Mouse (Mus musculus): ENCODE results near the gene Pax9. TPM values are rescaled to one million over a fixed set of nuclear protein-coding genes. Genes with fewer than 3 reads are reported as not detected.

The Pax9 gene
- under 1 TPM in 3 of 4 experiments, not detected in 1; 0.05 to 0.25 (median 0.11) TPM for total RNA-seq (2022)

GRCm38 (mm10) chr12:56691427-56692079 lies at the start of gene Pax9:
TSS of gene Pax9 (plus strand) at chr12:56691767.
- no peak for DNase-seq (ENCODE audit: low spot score)

DNA sequence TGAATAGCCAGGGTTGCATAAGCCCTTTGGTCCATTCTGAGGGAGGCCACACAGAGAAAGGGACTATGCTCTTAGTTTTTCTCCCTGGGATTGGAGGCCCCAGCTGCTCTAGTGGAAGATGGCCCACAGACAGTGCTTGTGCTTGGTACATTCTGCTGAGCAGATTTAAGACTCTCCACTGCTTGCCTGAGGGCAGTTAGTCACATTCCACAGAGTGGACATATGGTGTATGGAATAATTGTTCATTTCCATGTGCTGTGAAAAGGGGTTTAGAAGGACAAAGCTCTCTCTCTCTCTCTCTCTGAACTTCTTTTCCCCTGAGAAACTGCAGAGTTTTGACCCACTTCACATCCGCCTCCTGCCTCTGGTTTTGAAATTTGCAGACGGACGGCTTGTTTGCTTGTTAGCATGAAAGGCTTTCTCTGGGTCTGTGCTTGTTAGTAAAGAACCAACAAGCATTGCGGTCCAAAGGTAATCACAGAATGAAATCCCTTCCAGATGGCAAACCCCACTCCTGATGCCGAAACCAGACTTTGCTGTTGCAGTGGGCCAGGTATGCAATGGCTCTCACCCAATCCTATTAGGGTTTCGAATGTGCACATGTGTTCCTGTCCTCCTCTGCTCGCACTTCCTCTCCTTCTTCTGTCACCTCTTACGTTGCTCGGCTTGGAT lies 22.0 kb upstream of the Pax9 start:
- DNase-seq (ENCODE audit: low spot score), result no peak

GRCm38 (mm10) chr12:56670795-56671194 lies 20.8 kb upstream of the Pax9 start:
- DNase-seq (ENCODE audit: low spot score), result no peak

- no peak for DNase-seq (ENCODE audit: low spot score)
Measured at GRCm38 (mm10) chr12:56674726-56675125, 16.8 kb upstream of the Pax9 start.

- DNase-seq (ENCODE audit: low spot score), result no peak
Measured at GRCm38 (mm10) chr12:56677620-56678019, 13.9 kb upstream of the Pax9 start.

- no peak for DNase-seq (ENCODE audit: low spot score)
Measured at GRCm38 (mm10) chr12:56681096-56681811, 10.3 kb upstream of the Pax9 start.

DNA sequence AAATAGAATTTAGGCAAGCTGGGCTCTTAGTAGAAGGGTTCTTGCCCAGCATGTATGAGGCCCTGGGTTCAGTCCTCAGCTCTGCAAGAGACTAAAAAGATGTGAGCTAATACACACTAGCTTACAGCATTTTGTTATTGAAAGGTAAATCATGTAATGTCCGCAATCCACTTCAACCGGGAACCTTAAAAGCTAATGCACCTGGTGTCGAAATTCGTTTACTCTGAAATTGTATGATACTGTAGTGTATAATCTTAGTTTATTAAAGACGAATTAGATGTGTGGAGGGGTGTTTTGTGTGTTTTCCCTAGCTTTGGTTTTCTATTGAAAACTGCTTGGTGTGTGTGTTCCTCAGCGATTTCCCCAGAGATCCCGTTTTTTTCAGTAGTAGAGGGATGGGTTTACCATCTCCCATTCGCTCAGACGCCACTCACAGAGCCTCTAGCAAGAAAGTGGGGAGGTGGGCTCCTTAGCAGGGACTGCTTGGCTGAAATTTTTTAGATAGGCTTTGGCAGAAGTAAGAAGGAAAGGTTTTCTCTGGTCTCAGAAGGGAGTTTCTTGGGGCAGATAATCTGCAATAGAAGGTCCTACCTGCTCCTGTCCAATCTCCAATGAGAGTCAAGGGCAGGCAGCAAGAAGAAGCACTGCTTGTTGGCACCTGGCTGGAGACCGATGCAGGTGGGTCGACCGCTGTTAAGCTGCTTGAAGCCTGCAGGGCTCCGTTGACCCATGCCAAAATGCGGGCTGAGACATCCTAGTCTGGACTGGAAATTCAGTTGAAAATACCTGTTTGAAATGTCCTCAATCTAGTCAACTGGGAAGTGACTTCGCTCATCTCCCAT lies 3.7 kb upstream of the Pax9 start:
- DNase-seq (ENCODE audit: low spot score), result no peak

GRCm38 (mm10) chr12:56688482-56688840 lies 3.1 kb upstream of the Pax9 start:
- DNase-seq (ENCODE audit: low spot score), result no peak

- no peak for DNase-seq (ENCODE audit: low spot score)
Measured at GRCm38 (mm10) chr12:56688920-56689319, 2.6 kb upstream of the Pax9 start.

- DNase-seq (ENCODE audit: low spot score), result no peak
Measured at GRCm38 (mm10) chr12:56689331-56689730, 2.2 kb upstream of the Pax9 start.

GRCm38 (mm10) chr12:56689736-56690135 lies 1.8 kb upstream of the Pax9 start:
- no peak for DNase-seq (ENCODE audit: low spot score)

DNA sequence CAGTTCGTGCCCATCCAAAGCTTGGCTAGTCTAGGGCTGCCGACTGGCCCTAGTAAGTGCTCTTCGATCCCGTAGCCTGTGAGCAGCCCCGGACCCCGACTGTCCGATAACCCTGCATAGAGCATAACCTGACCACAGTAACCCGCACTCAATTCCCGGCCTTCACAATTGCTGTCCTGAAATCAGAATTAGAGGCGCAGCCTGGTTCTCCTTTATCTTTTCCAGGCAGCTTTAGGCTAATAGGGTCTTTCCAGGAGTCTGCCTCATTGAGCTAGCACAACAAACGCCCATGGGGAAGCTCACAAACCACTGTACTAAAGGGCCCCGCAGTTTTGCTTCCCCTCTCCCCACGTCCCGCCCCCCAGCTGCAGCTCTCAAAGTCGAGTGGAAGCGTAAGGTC lies 1.2 kb upstream of the Pax9 start:
- no peak for DNase-seq (ENCODE audit: low spot score)

DNA sequence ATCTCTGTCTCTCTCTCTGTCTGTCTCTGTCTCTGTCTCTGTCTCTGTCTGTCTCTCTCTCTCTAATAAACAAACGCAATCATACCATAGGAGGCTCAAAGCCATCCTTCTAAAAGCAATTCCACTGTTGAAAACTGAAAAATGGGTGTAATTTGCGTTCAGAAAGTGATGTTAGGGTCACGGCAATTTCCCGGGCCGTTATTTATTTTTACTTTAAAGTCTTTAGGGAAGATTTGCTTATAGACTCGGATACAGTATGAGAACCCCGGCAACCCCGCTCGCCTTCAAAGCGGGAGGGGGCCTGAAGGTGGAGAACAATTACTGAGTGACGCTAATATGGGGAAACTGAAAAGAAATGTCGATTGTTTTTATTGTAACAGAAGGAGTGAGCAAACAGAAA lies 566 bp upstream of the Pax9 start:
- DNase-seq (ENCODE audit: low spot score), result no peak

DNA sequence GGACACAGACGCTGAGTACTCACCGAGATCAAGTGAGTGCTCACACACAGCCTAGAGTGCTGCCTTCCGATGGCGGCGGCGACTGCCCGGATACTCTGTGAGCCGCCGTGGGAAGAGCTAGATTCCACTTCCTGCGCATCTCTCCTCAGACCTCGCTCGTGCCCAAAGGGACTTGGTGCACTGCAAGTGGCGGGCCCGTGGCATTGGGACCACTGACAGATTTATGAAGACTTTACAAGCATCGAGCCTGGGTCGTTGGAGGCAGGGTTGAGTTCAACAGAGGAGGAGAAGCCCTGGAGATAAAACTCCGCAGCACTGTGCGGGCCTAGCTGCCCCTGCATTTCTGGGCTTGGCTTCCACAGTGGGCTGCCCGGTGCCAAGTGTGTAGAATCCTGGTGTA lies 969 bp downstream of the Pax9 start:
- DNase-seq (ENCODE audit: low spot score), result no peak

DNA sequence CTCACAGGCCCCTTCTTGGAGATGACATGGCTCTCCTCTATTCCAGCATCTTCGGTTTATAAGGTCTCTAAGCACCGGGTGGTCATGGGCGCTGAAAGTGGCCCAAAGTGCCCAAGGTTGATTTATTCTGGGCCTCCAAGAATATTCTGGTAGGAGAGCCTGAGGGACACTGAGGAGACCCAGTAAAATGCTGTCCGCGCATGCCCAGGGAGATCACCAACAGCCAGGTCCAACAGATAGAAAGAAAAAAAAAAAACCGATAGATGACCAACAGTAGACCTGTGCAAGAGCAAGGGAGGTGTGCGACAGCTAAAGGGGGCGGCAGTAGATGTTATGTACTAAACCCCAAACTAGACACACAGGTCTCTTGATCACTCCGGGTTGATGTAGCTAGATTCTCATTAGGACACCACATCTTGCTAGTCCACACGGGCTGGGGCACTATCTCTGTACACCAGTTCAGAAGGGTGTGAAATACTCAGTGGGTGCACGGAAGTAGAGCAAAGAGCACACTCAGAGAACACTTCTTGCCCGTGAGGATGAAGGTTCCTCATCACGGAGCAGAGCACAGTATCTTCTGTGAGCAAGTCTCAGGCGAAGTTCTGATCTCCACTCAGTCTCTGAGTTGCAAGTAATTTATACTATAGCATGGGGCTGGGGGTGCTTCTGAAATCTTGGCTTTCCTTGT lies 2.0 kb downstream of the Pax9 start:
- DNase-seq (ENCODE audit: low spot score), result no peak

DNA sequence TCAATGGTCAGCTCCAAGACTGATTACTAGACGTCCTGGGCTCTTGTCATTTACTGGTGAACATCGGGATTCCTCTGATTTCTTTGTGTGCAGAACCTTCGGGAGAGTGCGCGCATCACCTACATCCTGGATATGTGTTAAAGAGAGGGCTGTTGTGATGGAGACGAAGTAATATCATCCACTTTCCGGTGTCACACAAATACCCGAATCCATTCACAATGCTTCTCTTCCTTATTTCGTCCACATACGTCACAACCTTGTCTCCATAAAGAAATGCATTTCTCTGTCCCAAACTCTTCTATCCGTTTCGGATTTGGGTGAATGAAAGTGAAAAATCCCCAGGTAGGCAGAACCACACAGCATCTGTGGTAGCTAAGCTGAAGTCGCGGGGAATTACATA lies 2.8 kb downstream of the Pax9 start:
- DNase-seq (ENCODE audit: low spot score), result no peak

- no peak for DNase-seq (ENCODE audit: low spot score)
Measured at GRCm38 (mm10) chr12:56694936-56695335, 3.4 kb downstream of the Pax9 start.

- DNase-seq (ENCODE audit: low spot score), result peak; percentile 46
Measured at GRCm38 (mm10) chr12:56695358-56696173, 4.0 kb downstream of the Pax9 start.

DNA sequence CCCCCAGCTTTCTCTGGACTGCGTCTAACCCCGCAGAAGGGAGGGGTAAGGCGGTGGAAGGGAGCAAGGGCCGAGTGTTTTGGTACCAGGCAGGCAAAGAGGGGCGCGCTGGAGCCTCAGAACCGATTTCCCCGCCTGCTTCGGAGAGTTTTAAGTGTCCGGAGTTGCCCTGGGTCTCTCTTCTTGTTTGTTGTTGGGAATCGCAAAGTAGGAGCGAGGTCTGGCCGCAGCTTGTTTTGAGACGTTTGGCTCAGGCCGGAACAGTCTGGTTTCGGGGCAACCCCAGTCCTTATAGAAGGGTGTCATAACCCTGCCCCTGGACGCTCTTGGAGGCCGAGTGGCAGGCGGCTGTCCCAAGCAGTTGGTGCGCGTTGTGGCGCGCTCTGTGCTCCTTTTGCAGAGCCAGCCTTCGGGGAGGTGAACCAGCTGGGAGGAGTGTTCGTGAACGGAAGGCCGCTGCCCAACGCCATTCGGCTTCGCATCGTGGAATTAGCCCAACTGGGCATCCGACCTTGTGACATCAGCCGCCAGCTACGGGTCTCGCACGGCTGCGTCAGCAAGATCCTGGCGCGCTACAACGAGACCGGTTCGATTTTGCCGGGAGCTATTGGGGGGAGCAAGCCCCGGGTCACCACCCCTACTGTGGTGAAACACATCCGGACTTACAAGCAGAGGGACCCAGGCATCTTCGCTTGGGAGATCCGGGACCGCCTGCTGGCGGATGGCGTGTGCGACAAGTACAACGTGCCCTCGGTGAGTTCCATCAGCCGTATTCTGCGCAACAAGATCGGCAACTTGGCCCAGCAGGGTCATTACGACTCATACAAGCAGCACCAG lies 4.8 kb downstream of the Pax9 start:
- no peak for DNase-seq (ENCODE audit: low spot score)

Data from heart, adult 8-10 months (tissue).